Mouse (Mus musculus) liver, embryonic 14.5 days (tissue): ENCODE results near the gene Rab3il1. TPM values are rescaled to one million over a fixed set of nuclear protein-coding genes. Genes with fewer than 3 reads are reported as not detected.

Experiments
- ATAC-seq: fragments of 200-750 bp; cut with Nextera tagmentation; 2 replicates; pipeline ENCODE4 v1.8.0; 2017; ENCODE audit warnings: moderate number of reproducible peaks, mild to moderate bottlenecking, moderate library complexity; ENCODE audit not compliant: insufficient read depth
- DNase-seq, 3 experiments: peaks; one replicate each; pipeline ENCODE4 v3.0.0-alpha.2; 2012 to 2013; ENCODE audit warnings: low read depth in 3 of 3, low spot score in 3 of 3
- H3K27ac ChIP-seq: fragments of 300-500 bp; sonication (generic); 2 replicates; pipeline ENCODE4 v1.5.1; 2014; ENCODE audit warnings: moderate library complexity, mild to moderate bottlenecking, control low read depth, inconsistent platforms
- H3K27me3 ChIP-seq: fragments of 300-500 bp; sonication (generic); 2 replicates; pipeline ENCODE4 v1.6.1; 2014; ENCODE audit warnings: mild to moderate bottlenecking, low read length, moderate library complexity; ENCODE audit not compliant: control insufficient read depth, insufficient read depth
- H3K36me3 ChIP-seq: fragments of 300-500 bp; sonication (generic); replicated peaks from 2 replicates; pipeline ENCODE4 v1.6.1; 2014; ENCODE audit warnings: low read depth; ENCODE audit not compliant: control insufficient read depth, insufficient read depth
- H3K4me1 ChIP-seq, 2 experiments: fragments of 200-500 bp in 1 of 2; fragments of 300-500 bp in 1 of 2; sonication (generic) in 1 of 2; replicated peaks; 2 replicates each; pipeline ENCODE4 v1.6.1; 2012 to 2014; ENCODE audit warnings: antibody characterized with exemption in 1 of 2, inconsistent platforms in 1 of 2, low read length in 1 of 2; ENCODE audit not compliant: control insufficient read depth in 2 of 2, insufficient read depth in 2 of 2
- H3K4me2 ChIP-seq: fragments of 300-500 bp; sonication (generic); 2 replicates; pipeline ENCODE4 v1.6.1; 2014; ENCODE audit warnings: low read depth, mild to moderate bottlenecking, control low read depth, moderate library complexity
- H3K4me3 ChIP-seq, 2 experiments: fragments of 200-500 bp in 1 of 2; fragments of 300-500 bp in 1 of 2; sonication (generic) in 1 of 2; 2 replicates each; pipeline ENCODE4 v1.5.1; 2012 to 2014; ENCODE audit warnings: low read depth in 2 of 2, low read length in 2 of 2, mild to moderate bottlenecking in 2 of 2, control low read depth in 1 of 2, inconsistent platforms in 1 of 2, moderate library complexity in 1 of 2; ENCODE audit not compliant: insufficient read depth in 1 of 2
- H3K9ac ChIP-seq: fragments of 300-500 bp; sonication (generic); replicated peaks from 2 replicates; pipeline ENCODE4 v1.6.1; 2014; ENCODE audit warnings: mild to moderate bottlenecking, control low read depth, moderate library complexity
- H3K9me3 ChIP-seq: fragments of 300-500 bp; sonication (generic); 2 replicates; pipeline ENCODE4 v1.6.1; 2016; ENCODE audit warnings: low read length, mixed read lengths; ENCODE audit not compliant: control insufficient read depth
- CTCF ChIP-seq: IDR thresholded peaks from 2 replicates; pipeline ENCODE4 v1.5.1; 2016; ENCODE audit warnings: antibody characterized with exemption, low read depth, control low read depth
- EP300 ChIP-seq: IDR thresholded peaks from 2 replicates; pipeline ENCODE4 v1.6.1; 2016; ENCODE audit warnings: antibody characterized with exemption, low read depth
- WGBS: fragments of 180-500 bp; shearing (Covaris S2); extraction: QIAGEN DNeasy Blood & Tissue Kit; methylation state at CpG from one replicate; pipeline ENCODE4 v1.1.7; 2014; ENCODE audit not compliant: insufficient replicate concordance; 5-methylcytosine and 5-hydroxymethylcytosine counted together
- polyA plus RNA-seq, 2 experiments: library from polyadenylated mRNA; depleted of rRNA in 1 of 2; stranded (reverse) in 1 of 2; unstranded in 1 of 2; fragments of >200 nt; fragmentation: Nextera tagmentation in 1 of 2; extraction: Ambion mirVana in 1 of 2; gene quantifications; 2 replicates each; pipeline versions ENCODE4 v1.2.1 to v1.2.3; 2012 to 2014

Gene Rab3il1
- polyA plus RNA-seq, 2 experiments = 122 to 240 TPM

DNA sequence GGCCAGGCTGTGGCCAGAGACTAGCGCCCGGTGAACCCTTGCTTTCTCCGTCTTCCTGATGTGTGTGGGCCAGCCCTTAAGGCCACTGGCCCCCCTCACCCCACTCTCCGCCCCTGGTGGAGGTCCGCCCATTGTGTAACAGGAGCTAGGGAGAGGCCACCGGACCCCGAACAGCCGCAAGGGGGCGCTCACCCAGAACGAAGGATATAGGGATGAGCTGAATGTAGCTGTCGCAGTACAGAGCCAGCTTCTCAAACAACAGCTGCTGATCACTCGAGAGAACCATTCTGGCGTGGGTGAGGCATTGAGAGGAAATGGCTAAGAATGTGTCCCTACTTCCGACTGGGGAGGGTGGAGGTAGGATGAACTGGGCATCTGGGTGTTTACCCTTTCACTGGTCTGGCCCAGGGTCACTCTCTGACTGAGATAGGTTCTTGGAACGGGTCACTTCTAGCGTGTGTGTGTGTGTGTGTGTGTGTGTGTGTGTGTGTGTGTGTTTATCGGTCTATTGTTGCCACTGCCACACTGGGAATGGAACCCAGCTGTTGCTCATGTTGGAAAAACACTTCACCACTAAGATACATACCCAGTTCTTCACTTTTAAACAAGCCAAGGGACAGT lies 8.3 kb upstream of the Rab3il1 start:
- 7% methylated on average over 17 of the region's 17 CpGs for WGBS
- H3K4me2 ChIP-seq = peak overlapping the region; percentile 46
- peaks cover 14 to 30% of the 10 kb centered on the region in 2 experiments for H3K4me1 ChIP-seq
- TF ChIP-seq CTCF (peak; percentile 92), EP300 (no peak)
- DNase-seq = no peak
- H3K9me3 ChIP-seq = no peaks in the 10 kb centered on the region
- H3K4me3 ChIP-seq = peak overlapping the region in 1 of 2 experiments; percentile 13; a peak in 1 of 4 replicates
- no peaks in the 10 kb centered on the region for H3K27me3 ChIP-seq
- peak; percentile 40 for ATAC-seq
- H3K36me3 ChIP-seq = no peaks in the 10 kb centered on the region
- no peak overlapping the region for H3K9ac ChIP-seq
- H3K27ac ChIP-seq = no peak overlapping the region

DNA sequence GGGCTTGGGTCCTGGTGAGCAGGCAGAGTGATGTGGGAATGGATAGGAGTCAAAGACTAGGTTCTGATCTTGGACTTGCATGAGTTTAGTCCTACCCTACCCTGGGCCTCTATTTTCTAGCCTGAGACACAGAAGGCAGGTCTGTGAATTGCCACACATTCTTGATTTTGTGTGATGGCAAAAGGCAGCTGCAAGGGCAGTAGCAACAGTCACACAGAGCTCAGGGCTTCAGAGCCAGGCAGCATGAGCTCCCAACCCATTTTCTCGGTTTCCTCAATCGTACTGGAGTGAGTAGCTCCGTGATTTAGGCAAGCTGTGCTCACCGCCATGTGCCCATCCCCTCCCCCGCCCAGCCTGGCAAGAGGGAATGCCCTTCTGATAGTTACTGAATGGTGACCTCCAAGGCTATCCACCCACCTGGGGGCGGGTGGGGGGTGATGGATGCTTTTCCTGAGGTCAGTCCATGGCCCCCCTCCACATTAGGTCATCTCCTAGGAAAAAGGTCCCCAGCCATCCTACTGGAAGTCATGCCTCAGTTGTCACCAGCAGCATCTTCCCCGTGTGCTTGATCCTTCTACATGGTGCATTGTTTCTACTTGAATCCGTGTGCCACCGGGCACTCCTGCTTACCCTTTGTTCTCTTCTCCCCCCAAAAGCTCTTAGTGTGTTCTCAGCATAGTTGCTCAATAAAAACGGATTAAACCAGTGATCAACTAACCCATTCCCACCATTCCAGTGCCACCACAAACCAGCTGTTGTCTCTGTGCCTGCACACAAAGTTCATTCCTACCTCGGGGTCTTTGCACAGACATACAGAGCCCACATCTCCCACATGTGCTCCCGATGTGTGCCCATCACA lies 4.0 kb upstream of the Rab3il1 start:
- Histone ChIP-seq H3K9ac (no peak overlapping the region), H3K27ac (no peak overlapping the region), H3K4me2 (no peak overlapping the region), H3K9me3 (no peaks in the 10 kb centered on the region), H3K27me3 (no peaks in the 10 kb centered on the region), H3K36me3 (no peaks in the 10 kb centered on the region), H3K4me1 (peaks cover 0 to 5% of the 10 kb centered on the region in 2 experiments; a peak in 1 of 4 replicates), H3K4me3 (no peak overlapping the region)
- WGBS = 61% methylated on average over 12 of the region's 12 CpGs
- TF ChIP-seq CTCF = no peak
- no peak for TF ChIP-seq EP300
- no peak for DNase-seq
- ATAC-seq = no peak

DNA sequence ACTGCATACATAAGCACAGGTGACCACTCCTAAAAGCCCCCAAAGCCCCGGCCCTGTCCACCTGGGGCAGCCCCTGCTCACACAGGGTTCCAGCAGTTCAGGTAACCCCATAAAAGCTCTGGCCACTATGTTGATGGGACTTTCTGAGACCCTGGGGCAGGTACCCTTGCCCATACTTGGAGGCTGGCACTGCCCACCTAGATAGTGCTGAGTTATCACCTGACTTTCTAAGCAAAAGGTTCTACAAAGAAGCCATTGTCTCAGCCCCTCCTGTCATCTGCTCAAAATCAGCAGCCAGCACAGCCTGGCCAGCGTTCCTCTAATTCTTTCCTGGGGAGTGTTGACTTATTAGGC lies 3.4 kb upstream of the Rab3il1 start:
- Histone ChIP-seq H3K27me3 (no peaks in the 10 kb centered on the region), H3K27ac (no peak overlapping the region), H3K36me3 (no peaks in the 10 kb centered on the region), H3K4me2 (no peak overlapping the region), H3K4me1 (peaks cover 0 to 5% of the 10 kb centered on the region in 2 experiments; a peak in 1 of 4 replicates), H3K9me3 (no peaks in the 10 kb centered on the region), H3K9ac (no peak overlapping the region), H3K4me3 (no peak overlapping the region)
- WGBS = 70% methylated on average over 2 of the region's 2 CpGs
- no peak for DNase-seq
- ATAC-seq = no peak
- no peak for TF ChIP-seq CTCF
- TF ChIP-seq EP300 = no peak

DNA sequence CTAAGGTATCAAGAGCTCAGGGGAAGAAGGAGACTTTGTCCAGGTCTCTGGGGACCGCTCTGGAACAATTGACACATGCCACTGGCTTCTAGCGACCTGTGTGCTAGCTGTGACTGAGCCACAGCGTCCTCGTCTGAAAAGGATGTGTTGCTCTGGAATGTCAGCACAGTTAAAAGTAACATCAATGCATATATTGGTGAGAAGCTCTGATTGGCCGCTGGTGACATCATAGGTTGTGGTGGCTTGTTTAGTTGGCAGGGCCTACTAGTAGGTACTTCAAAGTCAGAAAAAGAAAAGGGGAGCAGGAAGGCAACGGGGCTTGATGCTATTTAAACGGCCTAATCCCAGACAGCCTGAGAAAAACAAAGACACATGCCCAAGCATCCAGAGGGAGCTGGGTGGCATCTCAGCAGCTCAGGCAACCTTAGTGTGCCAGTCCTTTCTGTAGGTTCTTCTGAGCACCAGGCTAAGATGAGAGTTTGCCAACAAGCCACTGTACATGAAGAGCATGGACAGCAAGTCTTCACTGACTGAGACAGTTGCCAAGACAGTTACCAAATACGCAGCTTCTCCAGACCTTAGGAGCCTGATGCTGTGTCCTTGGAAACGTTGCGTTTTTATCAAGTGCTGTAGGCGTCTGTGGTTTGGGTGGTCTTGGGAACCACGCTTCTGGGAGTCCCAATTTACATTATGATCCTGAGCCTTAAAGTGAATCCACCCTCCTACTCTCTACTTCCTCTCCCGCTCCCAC lies 2.6 kb upstream of the Rab3il1 start:
- no peak for TF ChIP-seq EP300
- no peak for TF ChIP-seq CTCF
- ATAC-seq (no peak), DNase-seq (no peak)
- H3K4me1 ChIP-seq = no peaks in the 10 kb centered on the region
- WGBS = 56% methylated on average over 13 of the region's 13 CpGs
- no peaks in the 10 kb centered on the region for H3K9me3 ChIP-seq
- H3K27me3 ChIP-seq = no peaks in the 10 kb centered on the region
- H3K27ac ChIP-seq = no peak overlapping the region
- H3K4me3 ChIP-seq = no peak overlapping the region
- H3K9ac ChIP-seq = no peak overlapping the region
- H3K36me3 ChIP-seq = no peaks in the 10 kb centered on the region
- H3K4me2 ChIP-seq = no peak overlapping the region
